Mouse (Mus musculus): ENCODE measurements around the gene Hfe.

GRCm38 (mm10) chr13:23662536-23662935, 48.1 kb downstream of the Hfe start:
- TF ChIP-seq POLR2A (IDR thresholded peaks at IDR 0.05; ENCODE audit: low read depth, low read length) = no peak
- no peak for TF ChIP-seq MAZ (IDR thresholded peaks at IDR 0.05; ENCODE audit: low read depth, low read length)
- no peak for TF ChIP-seq ETS1 (conservative IDR thresholded peaks at IDR 0.05; ENCODE audit: low read depth, low read length)
- TF ChIP-seq NELFE (IDR thresholded peaks at IDR 0.05; ENCODE audit: low read depth, low read length) = no peak
- no peak for TF ChIP-seq MEF2A (IDR thresholded peaks at IDR 0.05; ENCODE audit: borderline replicate concordance, low read depth, low read length)
- no peak for TF ChIP-seq GABPA (IDR thresholded peaks at IDR 0.05; ENCODE audit: insufficient replicate concordance, low read depth, low read length)
- TF ChIP-seq MXI1 (IDR thresholded peaks at IDR 0.05; ENCODE audit: low read depth, low read length) = no peak
- TF ChIP-seq UBTF (IDR thresholded peaks at IDR 0.05; ENCODE audit: low read depth, low read length) = no peak
- no peak for TF ChIP-seq NRF1 (IDR thresholded peaks at IDR 0.05; ENCODE audit: low read depth, low read length)

All from CH12.LX (cell line).